Mouse (Mus musculus) lung, embryonic 15.5 days (tissue): ENCODE results near the gene Arhgap25. TPM values are rescaled to one million over a fixed set of nuclear protein-coding genes. Genes with fewer than 3 reads are reported as not detected.
"Not testable (repeated sequence)": the region's sequence is repeated elsewhere in the genome, so short reads cannot be mapped to it uniquely, and the experiment has no call there.

Source experiments
- ATAC-seq: fragments of 200-750 bp; cut with Nextera tagmentation; 2 replicates; pipeline ENCODE4 v1.8.0; 2017; ENCODE audit warnings: moderate number of reproducible peaks, borderline replicate concordance; ENCODE audit not compliant: low FRiP score, low TSS enrichment; ENCODE audit errors: extremely low read depth
- H3K27ac ChIP-seq: fragments of 300-500 bp; sonication (generic); 2 replicates; pipeline ENCODE4 v1.5.1; 2015; ENCODE audit warnings: moderate library complexity, mild to moderate bottlenecking, inconsistent platforms
- H3K27me3 ChIP-seq: fragments of 300-500 bp; sonication (generic); 2 replicates; pipeline ENCODE4 v1.6.1; 2015; ENCODE audit warnings: inconsistent platforms
- H3K36me3 ChIP-seq: fragments of 300-500 bp; sonication (generic); 2 replicates; pipeline ENCODE4 v1.6.1; 2015; ENCODE audit warnings: inconsistent platforms
- H3K4me1 ChIP-seq: fragments of 300-500 bp; sonication (generic); 2 replicates; pipeline ENCODE4 v1.6.1; 2015; ENCODE audit warnings: inconsistent platforms
- H3K4me2 ChIP-seq: fragments of 300-500 bp; sonication (generic); 2 replicates; pipeline ENCODE4 v1.6.1; 2015; ENCODE audit warnings: inconsistent platforms, mild to moderate bottlenecking, moderate library complexity
- H3K4me3 ChIP-seq: fragments of 300-500 bp; sonication (generic); 2 replicates; pipeline ENCODE4 v1.5.1; 2015; ENCODE audit warnings: mild to moderate bottlenecking, inconsistent platforms
- H3K9ac ChIP-seq: fragments of 300-500 bp; sonication (generic); 2 replicates; pipeline ENCODE4 v1.6.1; 2015; ENCODE audit warnings: inconsistent platforms
- H3K9me3 ChIP-seq: fragments of 300-500 bp; sonication (generic); 2 replicates; pipeline ENCODE4 v1.6.1; 2016; ENCODE audit warnings: inconsistent platforms
- WGBS: fragments of 180-500 bp; shearing (Covaris S2); methylation state at CpG from one replicate; pipeline ENCODE4 v1.1.7; 2015; 5-methylcytosine and 5-hydroxymethylcytosine counted together
- polyA plus RNA-seq: library from polyadenylated mRNA; unstranded; fragments of >200 nt; fragmentation: Nextera tagmentation; extraction: Ambion mirVana; gene quantifications from 2 replicates; pipeline ENCODE4 v1.2.1, GENCODE M21; 2015

Arhgap25 gene
- 8.3 and 8.7 TPM in 2 replicates for polyA plus RNA-seq

GRCm38 (mm10) chr6:87532953-87533710 is at the start of gene Arhgap25:
Gene Arhgap25 (minus strand): TSS chr6:87533259.
- H3K9me3 ChIP-seq: no peaks in the 10 kb centered on the region
- no peaks in the 10 kb centered on the region for H3K27me3 ChIP-seq
- no peak for ATAC-seq

GRCm38 (mm10) chr6:87582456-87582855 is 49.4 kb upstream of the Arhgap25 start:
- 0 out of 2 replicates have a peak, but pooled peaks cover 8% of the 10 kb centered on the region for H3K4me1 ChIP-seq
- H3K36me3 ChIP-seq: no peaks in the 10 kb centered on the region
- H3K4me2 ChIP-seq: 0 out of 2 replicates have a peak overlapping the region, but pooled peaks have one; percentile 3
- H3K9me3 ChIP-seq: no peaks in the 10 kb centered on the region
- peak; percentile 68 for ATAC-seq
- H3K27ac ChIP-seq: peak overlapping the region; percentile 82
- 33% methylated on average over 6 of the region's 6 CpGs for WGBS
- H3K4me3 ChIP-seq: no peak overlapping the region
- no peaks in the 10 kb centered on the region for H3K27me3 ChIP-seq
- no peak overlapping the region for H3K9ac ChIP-seq

More at GRCm38 (mm10) chr6:87532953-87533710, at the start of gene Arhgap25:
- 41% methylated on average over 14 of the region's 14 CpGs for WGBS
- Histone ChIP-seq H3K9ac (no peak within 1 kb of the TSS), H3K4me1 (peaks cover 4% of the 10 kb centered on the region; the same call in 1 of the 2 replicates), H3K27ac (no peak within 1 kb of the TSS), H3K4me3 (no peak within 1 kb of the TSS), H3K36me3 (no peaks in the 10 kb centered on the region), H3K4me2 (no peak within 1 kb of the TSS)

- Histone ChIP-seq H3K36me3 (no peaks in the 10 kb centered on the region), H3K4me1 (peaks cover 13% of the 10 kb centered on the region), H3K9ac (no peak overlapping the region), H3K27me3 (no peaks in the 10 kb centered on the region), H3K9me3 (no peaks in the 10 kb centered on the region), H3K4me3 (no peak overlapping the region), H3K27ac (peak overlapping the region; percentile 82), H3K4me2 (no peak overlapping the region)
- 88% methylated on average over 18 of the region's 18 CpGs for WGBS
- ATAC-seq: no peak
Observed at GRCm38 (mm10) chr6:87581581-87581980, 48.5 kb upstream of the Arhgap25 start.

GRCm38 (mm10) chr6:87581071-87581470 is 48.0 kb upstream of the Arhgap25 start:
- Histone ChIP-seq H3K27ac (no peak overlapping the region), H3K4me2 (no peak overlapping the region), H3K36me3 (no peaks in the 10 kb centered on the region), H3K4me1 (peaks cover 16% of the 10 kb centered on the region), H3K4me3 (no peak overlapping the region), H3K9ac (no peak overlapping the region), H3K9me3 (no peaks in the 10 kb centered on the region), H3K27me3 (no peaks in the 10 kb centered on the region)
- no peak for ATAC-seq
- WGBS: 82% methylated on average over 15 of the region's 15 CpGs

GRCm38 (mm10) chr6:87578247-87578646 is 45.2 kb upstream of the Arhgap25 start:
- Histone ChIP-seq H3K4me3 (no peak overlapping the region), H3K36me3 (no peaks in the 10 kb centered on the region), H3K4me2 (no peak overlapping the region), H3K27me3 (no peaks in the 10 kb centered on the region), H3K27ac (no peak overlapping the region), H3K9ac (no peak overlapping the region), H3K9me3 (no peaks in the 10 kb centered on the region), H3K4me1 (peaks cover 16% of the 10 kb centered on the region)
- no peak for ATAC-seq
- WGBS: 30% methylated on average over 9 of the region's 9 CpGs

GRCm38 (mm10) chr6:87576648-87577330 is 43.7 kb upstream of the Arhgap25 start:
- 0 out of 2 replicates have a peak, but pooled peaks have one; percentile 55 for ATAC-seq
- peak overlapping the region; percentile 71 for H3K27ac ChIP-seq

GRCm38 (mm10) chr6:87571863-87572262 is 38.8 kb upstream of the Arhgap25 start:
- not testable (repeated sequence) for H3K9me3 ChIP-seq, ATAC-seq, H3K9ac ChIP-seq, H3K4me2 ChIP-seq, H3K27ac ChIP-seq, H3K27me3 ChIP-seq, H3K36me3 ChIP-seq, H3K4me3 ChIP-seq
- peaks cover 15% of the 10 kb centered on the region for H3K4me1 ChIP-seq

More at GRCm38 (mm10) chr6:87576648-87577330, 43.7 kb upstream of the Arhgap25 start:
- H3K9me3 ChIP-seq: no peaks in the 10 kb centered on the region
- H3K4me1 ChIP-seq: peaks cover 8% of the 10 kb centered on the region
- no peak overlapping the region for H3K4me2 ChIP-seq
- 19% methylated on average over 4 of the region's 4 CpGs for WGBS
- no peak overlapping the region for H3K4me3 ChIP-seq
- H3K27me3 ChIP-seq: no peaks in the 10 kb centered on the region
- no peaks in the 10 kb centered on the region for H3K36me3 ChIP-seq
- H3K9ac ChIP-seq: no peak overlapping the region

GRCm38 (mm10) chr6:87567686-87568593 is 34.9 kb upstream of the Arhgap25 start:
- 52% methylated on average over 9 of the region's 9 CpGs for WGBS
- Histone ChIP-seq H3K4me3 (no peak overlapping the region), H3K4me1 (peaks cover 8% of the 10 kb centered on the region), H3K4me2 (no peak overlapping the region), H3K9ac (no peak overlapping the region), H3K9me3 (no peaks in the 10 kb centered on the region), H3K27ac (peak overlapping the region; percentile 55), H3K36me3 (no peaks in the 10 kb centered on the region), H3K27me3 (no peaks in the 10 kb centered on the region)
- ATAC-seq: peak; percentile 82

GRCm38 (mm10) chr6:87565166-87565565 is 32.1 kb upstream of the Arhgap25 start:
- Histone ChIP-seq H3K9me3 (no peaks in the 10 kb centered on the region), H3K27me3 (no peaks in the 10 kb centered on the region), H3K9ac (no peak overlapping the region), H3K4me2 (no peak overlapping the region), H3K4me1 (peaks cover 8% of the 10 kb centered on the region), H3K4me3 (no peak overlapping the region), H3K36me3 (no peaks in the 10 kb centered on the region), H3K27ac (no peak overlapping the region)
- ATAC-seq: no peak
- WGBS: 64% methylated on average over 5 of the region's 5 CpGs

- Histone ChIP-seq H3K36me3 (no peaks in the 10 kb centered on the region), H3K27ac (no peak overlapping the region)
- WGBS: 83% methylated on average over 4 of the region's 4 CpGs
Observed at GRCm38 (mm10) chr6:87564356-87564755, 31.3 kb upstream of the Arhgap25 start.

GRCm38 (mm10) chr6:87553724-87554123 is 20.7 kb upstream of the Arhgap25 start:
- H3K27me3 ChIP-seq: no peaks in the 10 kb centered on the region
- H3K36me3 ChIP-seq: no peaks in the 10 kb centered on the region
- no peaks in the 10 kb centered on the region for H3K4me1 ChIP-seq
- WGBS: 64% methylated on average over 3 of the region's 3 CpGs
- no peak overlapping the region for H3K4me3 ChIP-seq
- no peak for ATAC-seq
- no peak overlapping the region for H3K27ac ChIP-seq
- no peak overlapping the region for H3K9ac ChIP-seq
- H3K9me3 ChIP-seq: no peaks in the 10 kb centered on the region
- no peak overlapping the region for H3K4me2 ChIP-seq

More at GRCm38 (mm10) chr6:87564356-87564755, 31.3 kb upstream of the Arhgap25 start:
- no peaks in the 10 kb centered on the region for H3K9me3 ChIP-seq
- no peak for ATAC-seq
- H3K9ac ChIP-seq: no peak overlapping the region
- H3K27me3 ChIP-seq: no peaks in the 10 kb centered on the region
- H3K4me1 ChIP-seq: peaks cover 8% of the 10 kb centered on the region
- H3K4me3 ChIP-seq: no peak overlapping the region
- H3K4me2 ChIP-seq: no peak overlapping the region
